Mouse (Mus musculus): ENCODE data around the gene Ppp4r1.
A peak's percentile ranks its signal among the peaks of the same experiment; 100 is the strongest.

Ppp4r1 gene

GRCm38 (mm10) chr17:65782551-65783141, at the start of gene Ppp4r1:
Ppp4r1 (plus strand) TSS chr17:65782573.
- peak; percentile 88 to 94 for DNase-seq

GRCm38 (mm10) chr17:65732666-65733065, 49.7 kb upstream of the Ppp4r1 start:
- no peak for DNase-seq

- no peak for DNase-seq
Observed at GRCm38 (mm10) chr17:65735088-65735487, 47.3 kb upstream of the Ppp4r1 start.

GRCm38 (mm10) chr17:65737175-65737574, 45.2 kb upstream of the Ppp4r1 start:
- DNase-seq: no peak

GRCm38 (mm10) chr17:65737622-65738021, 44.8 kb upstream of the Ppp4r1 start:
- DNase-seq: peak; percentile 41 to 64

- no peak for DNase-seq
Observed at GRCm38 (mm10) chr17:65739874-65740725, 42.3 kb upstream of the Ppp4r1 start.

- DNase-seq: no peak
Observed at GRCm38 (mm10) chr17:65741565-65741964, 40.8 kb upstream of the Ppp4r1 start.

- no peak for DNase-seq
Observed at GRCm38 (mm10) chr17:65742245-65742905, 40.0 kb upstream of the Ppp4r1 start.

GRCm38 (mm10) chr17:65742969-65743368, 39.4 kb upstream of the Ppp4r1 start:
- DNase-seq: no peak

- no peak for DNase-seq
Observed at GRCm38 (mm10) chr17:65743664-65744330, 38.6 kb upstream of the Ppp4r1 start.

GRCm38 (mm10) chr17:65746314-65746713, 36.1 kb upstream of the Ppp4r1 start:
- no peak for DNase-seq

GRCm38 (mm10) chr17:65748997-65749396, 33.4 kb upstream of the Ppp4r1 start:
- DNase-seq: no peak

- DNase-seq: no peak
Observed at GRCm38 (mm10) chr17:65749803-65750202, 32.6 kb upstream of the Ppp4r1 start.

GRCm38 (mm10) chr17:65750301-65750700, 32.1 kb upstream of the Ppp4r1 start:
- DNase-seq: no peak

GRCm38 (mm10) chr17:65753130-65753529, 29.2 kb upstream of the Ppp4r1 start:
- no peak for DNase-seq

- no peak for DNase-seq
Observed at GRCm38 (mm10) chr17:65755857-65756256, 26.5 kb upstream of the Ppp4r1 start.

- DNase-seq: no peak
Observed at GRCm38 (mm10) chr17:65757150-65757549, 25.2 kb upstream of the Ppp4r1 start.

GRCm38 (mm10) chr17:65763221-65763620, 19.2 kb upstream of the Ppp4r1 start:
- no peak for DNase-seq

- peak in 1 of 2 experiments; percentile 24 for DNase-seq
Observed at GRCm38 (mm10) chr17:65768486-65768885, 13.9 kb upstream of the Ppp4r1 start.

- peak in 1 of 2 experiments; percentile 26 for DNase-seq
Observed at GRCm38 (mm10) chr17:65770982-65771915, 11.1 kb upstream of the Ppp4r1 start.

GRCm38 (mm10) chr17:65771951-65772934, 10.1 kb upstream of the Ppp4r1 start, which contains the start of gene Rab31:
Rab31 (minus strand) TSS chr17:65772752.
- peak; percentile 90 to 93 for DNase-seq

All from lung, postnatal 4 days (tissue).